Mouse (Mus musculus): ENCODE data around the gene Opn1mw.
A peak's percentile ranks its signal among the peaks of the same experiment; 100 is the strongest.
"Not testable (repeated sequence)": the region's sequence is repeated elsewhere in the genome, so short reads cannot be mapped to it uniquely, and the experiment has no call there.

Opn1mw gene

GRCm38 (mm10) chrX:74127164-74127563 lies at the start of gene Opn1mw:
Opn1mw (plus strand) TSS chrX:74127464.
- no peak for DNase-seq

DNA sequence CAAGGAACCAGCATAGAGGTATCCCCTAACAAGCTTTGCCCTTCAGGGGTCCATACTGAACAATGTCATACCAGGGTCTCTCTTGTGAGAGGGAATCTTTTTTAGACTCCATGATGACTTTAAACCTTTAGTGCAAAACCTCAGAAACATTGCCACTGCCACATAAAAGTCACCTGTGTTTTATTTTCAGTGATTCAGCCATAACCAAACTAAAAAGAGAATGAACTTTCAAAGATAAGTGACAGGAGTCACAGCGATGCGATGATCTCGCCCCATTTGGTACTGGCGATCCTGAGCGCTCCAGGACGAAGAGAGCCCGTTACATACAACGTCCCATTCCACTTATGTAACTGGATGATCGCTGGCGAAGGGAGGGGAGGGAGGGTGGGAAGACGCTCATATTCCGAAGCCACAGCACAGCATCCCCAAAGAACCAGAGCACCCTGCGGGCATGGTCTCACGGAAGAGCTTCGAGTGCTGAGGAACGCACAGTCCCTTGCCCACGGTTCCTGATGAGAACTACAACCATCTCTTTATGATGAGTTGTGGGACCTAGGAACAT lies 42.9 kb upstream of the Opn1mw start:
- no peak for DNase-seq

GRCm38 (mm10) chrX:74084946-74085498 lies 42.2 kb upstream of the Opn1mw start:
- peak; percentile 79 for DNase-seq

DNA sequence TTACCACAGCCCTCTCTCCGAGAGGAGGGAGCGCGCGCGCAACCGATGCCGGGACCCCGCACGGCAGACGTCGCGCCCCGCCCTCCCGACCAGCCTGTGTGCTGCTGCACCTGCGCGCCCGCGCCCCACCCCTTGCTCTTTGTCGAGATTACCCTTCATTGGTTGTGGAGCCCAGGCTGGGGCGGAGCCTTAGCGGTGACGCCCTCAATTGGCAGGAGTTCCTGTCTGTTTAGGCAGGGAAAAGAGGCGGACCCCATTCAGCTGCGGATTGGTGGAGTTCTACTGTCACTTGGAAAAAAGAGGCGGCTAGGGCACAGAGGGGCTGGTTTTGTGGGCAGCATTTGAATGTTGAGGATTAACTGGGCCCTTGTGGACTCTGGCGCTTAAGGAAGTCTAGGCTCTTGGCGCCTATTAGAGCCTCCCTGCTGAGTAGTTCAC lies 41.6 kb upstream of the Opn1mw start:
- peak; percentile 99 for DNase-seq

DNA sequence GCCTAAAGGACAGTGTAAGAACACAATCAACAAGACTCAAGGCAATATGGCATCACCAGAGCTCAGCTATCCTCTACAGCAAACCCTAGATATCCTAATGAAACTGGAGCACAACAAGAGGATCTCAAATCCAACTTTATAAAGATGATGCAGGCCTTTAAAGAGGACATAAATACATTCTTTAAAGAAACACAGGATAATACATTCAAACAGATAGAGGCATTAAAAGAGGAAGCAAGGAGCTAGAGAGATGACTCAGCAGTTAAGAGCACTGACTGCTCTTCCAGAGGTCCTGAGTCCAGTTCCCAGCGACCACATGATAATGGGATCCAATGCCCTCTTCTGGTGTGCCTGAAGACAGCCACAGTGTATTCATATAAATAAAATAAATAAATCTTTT lies 32.1 kb upstream of the Opn1mw start:
- DNase-seq, result no peak

GRCm38 (mm10) chrX:74103457-74104188 lies 23.6 kb upstream of the Opn1mw start:
- DNase-seq, result peak; percentile 14

DNA sequence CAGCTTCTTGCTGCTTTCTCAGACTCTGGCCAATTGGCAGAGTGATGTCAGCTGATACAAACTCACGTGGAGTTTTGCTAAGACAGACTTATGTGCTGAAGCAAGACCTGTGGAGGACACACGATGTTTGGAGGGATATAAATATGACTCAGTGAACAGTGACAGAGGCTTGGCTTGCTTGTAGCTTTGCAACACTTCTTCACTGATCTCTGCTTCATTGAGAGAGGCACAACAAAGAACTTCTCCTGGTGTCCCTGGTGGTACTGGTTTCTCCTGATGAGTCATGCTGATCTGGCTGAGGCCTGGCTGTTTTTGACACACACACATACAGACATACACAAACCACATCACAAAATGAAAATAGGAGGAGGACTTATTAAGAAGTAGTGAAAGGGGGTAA lies 21.3 kb upstream of the Opn1mw start:
- no peak for DNase-seq

GRCm38 (mm10) chrX:74108747-74109146 lies 18.5 kb upstream of the Opn1mw start:
- DNase-seq, result no peak

GRCm38 (mm10) chrX:74114036-74114435 lies 13.2 kb upstream of the Opn1mw start:
- DNase-seq, result no peak

DNA sequence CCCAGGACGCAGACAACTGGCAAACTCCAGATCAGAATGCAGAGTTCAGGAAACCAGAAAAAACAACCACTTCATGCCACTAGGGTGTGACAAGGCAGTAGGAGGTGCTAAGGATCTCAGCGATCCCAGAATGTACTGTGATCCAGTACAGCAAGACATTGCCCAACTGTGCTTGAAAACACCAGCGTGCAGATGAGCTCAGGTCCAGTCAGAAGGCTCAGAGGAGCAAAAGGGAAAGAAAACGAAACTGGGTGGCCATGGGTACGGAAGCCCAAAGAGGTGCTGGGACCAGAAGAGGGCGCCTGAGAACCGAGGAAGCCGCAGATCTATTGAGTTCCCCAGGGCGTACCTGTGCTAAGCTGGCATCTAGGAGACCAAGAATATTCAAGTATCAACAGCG lies 11.8 kb upstream of the Opn1mw start:
- peak; percentile 70 for DNase-seq

DNA sequence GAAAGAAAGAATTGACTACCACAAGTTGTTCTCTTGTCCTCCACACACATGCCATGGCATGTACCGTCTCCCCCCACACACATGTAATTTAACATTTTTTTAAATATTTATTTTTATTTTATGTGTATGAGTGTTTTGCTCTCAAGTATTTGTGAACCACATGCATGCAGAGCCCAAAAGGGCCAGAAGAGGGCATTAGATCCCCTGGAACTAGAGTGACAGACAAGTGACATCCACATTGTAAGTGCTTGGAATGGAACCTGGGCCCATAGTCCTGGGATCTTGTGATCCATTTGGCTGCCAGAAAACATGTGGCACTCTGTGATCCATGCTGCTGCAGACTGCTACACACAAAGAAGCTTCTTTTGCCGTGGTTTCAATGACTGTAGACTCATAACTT lies 2.3 kb upstream of the Opn1mw start:
- peak; percentile 25 for DNase-seq

- not testable (repeated sequence) for DNase-seq
Measured at GRCm38 (mm10) chrX:74135263-74135662, 8.0 kb downstream of the Opn1mw start, which contains the start of gene Mecp2. Mecp2 (minus strand) TSS chrX:74135363.

DNA sequence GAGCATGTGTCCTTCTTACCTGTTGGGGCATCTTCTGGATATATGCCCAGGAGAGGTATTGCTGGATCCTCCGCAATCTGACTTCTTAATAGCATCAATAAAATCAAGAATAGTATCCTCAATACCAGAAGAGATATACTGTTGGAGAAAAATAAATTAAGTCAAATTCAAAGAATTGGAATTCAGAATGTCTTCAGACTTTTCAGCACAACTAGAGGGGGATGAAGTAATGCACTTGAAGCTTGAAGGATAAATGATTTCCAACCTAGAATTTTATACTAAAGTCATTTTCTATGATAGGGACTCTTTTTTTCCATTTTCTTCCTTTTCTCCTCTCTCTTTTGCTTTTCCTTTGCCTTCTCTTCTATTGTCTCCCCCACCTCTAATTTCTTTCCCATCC lies 40.5 kb downstream of the Opn1mw start, which contains the start of gene Tex28:
TSS of gene Tex28 (minus strand) at position 101 of the 400 bp plus-strand sequence.
- no peak for DNase-seq

GRCm38 (mm10) chrX:74176959-74177358 lies 49.7 kb downstream of the Opn1mw start, which contains the start of gene Tktl1:
Tktl1 (plus strand) TSS chrX:74177259.
- no peak for DNase-seq
